Mouse (Mus musculus) embryo, embryonic 9.5 days (tissue): Measurements from ENCODE around the gene Zbtb33.

Source experiments
- DNase-seq: peaks from one replicate; pipeline ENCODE4 v3.0.0-alpha.2; 2017; ENCODE audit errors: extremely low spot score

Zbtb33 gene

DNA sequence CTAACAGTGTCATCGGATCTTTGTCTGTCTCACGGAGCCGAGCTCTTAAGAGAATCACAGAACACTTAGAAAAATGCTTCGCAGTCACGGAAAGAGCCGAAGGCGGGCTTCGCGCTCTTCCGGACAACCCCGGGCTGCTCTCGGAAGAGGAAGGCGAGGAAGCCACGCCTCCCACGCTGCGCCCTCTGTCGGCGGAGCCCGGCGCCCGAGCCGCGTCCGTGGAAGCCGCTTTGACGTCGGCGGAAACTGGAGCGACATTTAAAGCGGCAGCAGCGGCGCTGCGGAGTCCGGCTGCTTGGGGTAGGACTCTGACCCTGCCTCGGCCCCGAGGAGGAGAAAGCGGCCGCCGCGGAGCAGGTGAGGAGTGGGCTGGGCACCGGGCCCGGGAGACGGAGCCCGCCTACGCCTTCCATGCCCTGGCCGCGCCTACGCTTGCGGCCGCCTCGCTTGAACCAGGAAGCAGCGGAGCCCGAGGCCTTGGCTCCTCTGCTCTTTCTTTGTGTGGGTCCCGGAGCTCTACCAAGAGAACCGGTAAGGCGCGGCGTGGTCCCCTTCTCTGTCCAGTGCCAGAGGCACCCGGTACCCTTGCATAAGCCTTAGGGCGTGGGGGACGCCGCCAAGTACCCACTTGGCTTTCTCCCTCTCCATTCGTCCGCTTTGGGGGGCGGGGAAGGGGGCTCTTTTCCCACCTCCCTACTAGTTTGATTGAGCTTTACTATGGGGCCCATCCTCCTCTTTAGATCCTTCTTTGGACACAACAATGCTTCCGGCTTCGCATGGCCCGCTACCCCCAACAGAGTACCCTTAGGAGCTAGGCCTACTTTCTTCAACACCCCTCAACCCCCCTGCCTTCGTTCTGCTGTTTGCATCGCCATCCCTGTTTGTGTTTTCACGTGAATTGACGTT lies at the start of gene Zbtb33:
Gene Zbtb33 (plus strand): TSS at position 242 of the 906 bp plus-strand sequence.
- DNase-seq = peak; percentile 86

DNA sequence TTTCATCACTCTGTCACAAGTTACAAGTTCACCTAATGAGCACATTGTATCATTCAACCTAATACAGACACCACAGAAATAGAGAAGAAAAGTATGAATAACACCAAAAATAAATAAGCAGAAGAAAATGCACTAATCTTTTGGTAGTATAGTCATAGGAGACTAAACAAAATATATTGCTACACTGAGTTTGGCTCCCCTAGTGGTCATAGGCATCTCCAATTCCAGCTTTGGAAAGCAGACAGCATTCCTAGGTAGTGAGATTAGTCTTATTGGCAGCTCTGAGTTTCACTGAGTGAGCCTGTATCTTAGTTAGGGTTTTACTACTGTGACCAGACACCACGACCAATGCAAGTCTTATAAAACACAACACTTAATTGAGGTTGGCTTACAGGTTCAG lies 30.5 kb upstream of the Zbtb33 start:
- DNase-seq = no peak

GRCm38 (mm10) chrX:38165315-38165714 lies 24.3 kb upstream of the Zbtb33 start:
- no peak for DNase-seq

DNA sequence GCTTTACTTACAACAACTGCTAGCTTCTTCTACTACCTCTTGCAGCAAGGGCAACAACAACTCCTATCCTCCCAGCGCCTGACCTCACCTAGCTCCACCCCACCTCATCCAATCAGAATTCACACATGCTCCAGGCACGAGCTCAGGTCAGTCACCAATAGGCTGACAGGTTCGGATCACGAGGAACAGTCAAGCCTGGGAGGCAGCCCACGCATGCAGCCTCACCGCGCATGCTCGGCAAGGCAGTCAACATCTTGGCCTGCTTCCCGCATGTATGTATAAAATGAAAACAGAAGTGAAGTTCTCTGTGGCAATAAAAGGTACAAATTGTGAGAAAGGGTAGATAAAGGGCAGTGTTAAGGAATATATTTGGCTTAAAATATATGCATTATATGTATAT lies 23.5 kb upstream of the Zbtb33 start:
- DNase-seq = no peak

DNA sequence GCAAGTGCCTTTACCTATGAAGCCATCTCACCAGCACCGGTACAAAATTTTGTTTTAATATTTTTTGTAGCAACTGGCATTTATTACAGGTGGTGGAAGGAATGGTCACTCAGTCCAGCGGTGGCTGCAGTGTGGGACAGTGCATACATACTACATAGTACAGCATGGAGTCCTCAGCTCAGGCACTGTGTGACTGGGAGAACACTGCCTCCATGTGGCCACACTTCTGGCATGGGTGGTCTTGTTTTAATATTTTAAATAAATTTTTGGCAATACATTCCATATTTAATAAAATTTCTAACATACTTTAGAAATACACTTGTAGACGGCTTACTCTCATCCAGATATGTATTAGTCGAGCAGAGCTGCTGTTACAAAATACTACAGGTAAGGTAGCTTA lies 23.0 kb upstream of the Zbtb33 start:
- no peak for DNase-seq

GRCm38 (mm10) chrX:38179891-38180310 lies 9.7 kb upstream of the Zbtb33 start:
- DNase-seq = peak; percentile 57

DNA sequence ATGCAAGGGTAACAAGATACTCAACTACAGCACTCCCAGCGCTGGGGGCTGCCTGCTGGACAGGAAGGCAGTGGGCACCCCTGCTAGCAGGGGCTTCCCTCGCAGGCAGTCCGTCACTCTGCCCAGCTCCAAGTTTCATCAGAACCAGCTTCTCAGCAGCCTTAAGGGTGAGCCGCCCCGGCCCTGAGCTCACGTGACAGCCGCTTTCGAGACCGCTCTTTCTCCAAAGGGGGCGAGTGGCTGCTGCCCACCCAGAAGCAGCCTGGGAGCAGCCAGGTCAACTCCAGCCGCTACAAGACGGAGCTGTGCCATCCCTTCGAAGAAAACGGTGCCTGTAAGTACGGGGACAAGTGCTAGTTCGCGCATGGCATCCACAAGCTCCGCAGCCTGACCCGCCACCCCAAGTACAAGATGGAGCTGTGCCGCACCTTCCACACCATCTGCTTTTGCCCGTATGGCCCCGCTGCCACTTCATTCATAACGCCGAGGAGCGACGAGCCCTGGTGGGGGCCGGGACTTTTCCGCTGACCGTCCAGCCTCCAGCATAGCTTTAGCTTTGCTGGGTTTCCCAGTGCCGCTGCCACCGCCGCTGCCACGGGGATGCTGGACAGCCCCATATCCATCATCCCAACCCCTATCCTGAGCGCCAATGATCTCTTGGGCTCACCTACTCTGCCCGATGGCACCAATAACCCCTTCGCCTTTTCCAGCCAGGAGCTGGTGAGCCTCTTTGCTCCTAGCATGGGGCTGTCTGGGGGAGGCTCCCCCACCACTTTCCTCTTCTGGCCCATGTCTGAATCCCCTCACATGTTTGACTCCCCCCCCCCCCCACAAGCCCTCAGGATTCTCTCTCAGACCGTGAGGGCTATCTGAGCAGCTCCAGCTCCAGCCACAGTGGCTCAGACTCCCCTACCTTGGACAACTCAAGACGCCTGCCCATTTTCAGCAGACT lies 8.7 kb upstream of the Zbtb33 start:
- peak; percentile 22 for DNase-seq

GRCm38 (mm10) chrX:38181608-38182258 lies 7.9 kb upstream of the Zbtb33 start:
- DNase-seq = peak; percentile 51

GRCm38 (mm10) chrX:38185520-38185919 lies 4.1 kb upstream of the Zbtb33 start:
- no peak for DNase-seq

DNA sequence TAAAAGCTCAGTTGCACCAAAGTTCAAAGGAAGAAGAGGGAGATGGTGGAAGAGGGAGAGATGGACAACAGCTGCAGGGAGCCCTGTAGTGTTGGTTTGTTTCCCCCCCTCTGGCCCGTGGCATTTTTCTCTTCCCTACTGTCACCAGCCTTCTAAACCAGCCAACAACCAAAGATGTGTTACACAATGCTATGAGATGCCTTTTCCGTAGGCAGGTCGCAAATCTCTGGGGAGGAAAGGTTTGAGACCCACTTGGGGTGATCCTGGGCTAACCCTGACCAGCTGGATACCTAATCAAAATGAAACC lies 818 bp downstream of the Zbtb33 start:
- DNase-seq = no peak

DNA sequence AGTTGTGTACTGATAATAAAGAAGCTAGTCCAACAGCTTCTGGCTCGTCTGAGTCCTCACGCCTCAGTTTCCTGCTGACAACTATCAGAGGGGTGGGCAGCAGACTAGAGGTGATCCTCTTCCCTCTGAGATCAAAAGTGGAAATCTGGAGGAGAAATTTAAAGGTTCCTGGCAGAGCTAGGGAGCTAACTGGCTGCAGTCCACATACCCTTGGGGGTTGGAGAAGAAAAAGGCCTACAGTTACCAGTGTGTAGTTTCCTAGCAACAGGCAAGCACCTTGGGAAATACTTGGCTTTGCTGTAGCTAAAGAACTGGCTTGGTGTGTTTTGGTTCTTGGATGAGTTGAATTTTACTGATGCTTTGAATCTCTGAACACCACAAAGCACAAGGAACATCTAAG lies 12.2 kb downstream of the Zbtb33 start:
- DNase-seq = no peak

- DNase-seq = no peak
Measured at GRCm38 (mm10) chrX:38207392-38207791, 17.8 kb downstream of the Zbtb33 start.

DNA sequence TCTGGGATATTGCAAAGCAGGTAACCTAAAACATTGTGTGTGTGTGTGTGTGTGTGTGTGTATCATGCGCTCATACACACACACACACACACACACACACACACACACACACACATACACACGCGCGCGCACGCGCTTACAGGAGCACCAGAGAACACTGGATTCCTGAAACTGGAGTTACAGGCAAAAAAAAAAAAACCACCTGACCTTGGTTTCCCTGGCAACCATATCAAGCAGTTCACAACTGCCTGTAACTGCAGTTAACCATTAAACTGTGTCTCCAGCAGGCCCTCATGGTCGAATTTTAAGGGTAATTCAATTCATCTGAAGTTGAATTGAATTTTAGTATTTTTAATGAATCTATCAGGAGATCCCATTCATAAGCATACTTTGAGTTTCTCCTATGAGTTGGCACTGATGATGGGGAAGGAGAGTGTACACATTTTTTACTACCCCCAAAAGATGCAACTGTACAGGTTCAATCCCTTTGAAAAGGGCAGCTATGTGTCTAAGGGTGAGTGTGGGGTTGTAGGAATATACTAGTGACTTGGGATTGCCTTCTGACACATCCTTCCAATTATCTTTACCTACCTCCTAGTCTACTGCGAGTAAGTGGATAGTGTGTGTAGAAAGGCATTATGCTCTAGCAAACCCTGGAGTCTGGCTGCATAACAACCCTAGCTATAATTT lies 27.5 kb downstream of the Zbtb33 start:
- DNase-seq = no peak

DNA sequence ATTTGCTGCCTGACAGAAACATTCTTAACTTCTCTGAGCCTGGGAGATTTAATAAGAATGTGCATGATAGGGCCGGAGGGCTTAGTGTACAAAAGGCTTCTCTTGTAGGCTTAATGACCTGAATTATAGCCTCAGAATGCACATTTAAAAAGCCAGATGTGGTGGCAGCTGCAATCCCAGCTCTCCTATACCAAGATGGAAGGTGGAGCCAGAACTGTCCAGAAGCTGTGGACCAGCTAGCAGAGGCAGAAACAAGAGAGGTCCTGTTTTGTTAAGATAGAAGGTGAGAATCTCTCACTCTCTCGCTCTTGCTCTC lies 28.0 kb downstream of the Zbtb33 start:
- no peak for DNase-seq

- no peak for DNase-seq
Measured at GRCm38 (mm10) chrX:38222757-38223156, 33.2 kb downstream of the Zbtb33 start.

DNA sequence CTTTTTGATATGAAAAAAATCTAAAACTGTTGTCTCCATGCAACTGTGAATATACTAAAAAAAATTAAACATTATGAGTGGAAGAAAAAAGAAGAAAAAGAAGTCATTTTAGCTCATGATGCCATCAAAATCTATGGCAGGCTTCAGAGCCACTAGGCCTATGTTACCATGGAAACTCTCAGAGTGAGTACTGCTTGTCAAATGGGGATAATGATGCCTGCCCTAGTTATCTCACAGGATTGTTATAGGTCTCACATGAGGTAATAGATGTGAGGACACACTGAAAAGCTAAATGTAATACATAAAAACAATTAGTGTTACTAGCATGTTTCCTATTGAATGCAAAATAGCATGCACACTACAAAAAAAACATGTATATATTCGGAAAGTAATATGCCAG lies 40.3 kb downstream of the Zbtb33 start:
- DNase-seq = no peak

- no peak for DNase-seq
Measured at GRCm38 (mm10) chrX:38237731-38238130, 48.1 kb downstream of the Zbtb33 start.
